Mouse (Mus musculus) stomach, postnatal 0 days (tissue): ENCODE measurements around the gene Crygf.

ENCODE experiments used
- CTCF ChIP-seq: IDR thresholded peaks from 2 replicates; pipeline ENCODE4 v1.5.1; 2016; ENCODE audit warnings: antibody characterized with exemption, low read depth, mild to moderate bottlenecking, moderate library complexity
- EP300 ChIP-seq: optimal IDR thresholded peaks from 2 replicates; pipeline ENCODE3; 2016; ENCODE audit warnings: antibody characterized with exemption

GRCm38 (mm10) chr1:65925361-65926210 is 734 bp upstream of the Crygf start:
- TF ChIP-seq CTCF, result no peak
- TF ChIP-seq EP300, result no peak
